Mouse (Mus musculus) MEL (cell line): ENCODE measurements around the gene Hsh2d. TPM values are rescaled to one million over a fixed set of nuclear protein-coding genes. Genes with fewer than 3 reads are reported as not detected.

ENCODE experiments used
- DNase-seq: peaks from one replicate; pipeline ENCODE4 v3.0.0; 2011; ENCODE audit warnings: low read depth, low spot score
- H3K27ac ChIP-seq: 2 replicates; pipeline ENCODE4 v1.5.1; 2012; ENCODE audit warnings: low read depth, mild to moderate bottlenecking, control low read depth, low read length, moderate library complexity; ENCODE audit not compliant: control insufficient read depth
- H3K27me3 ChIP-seq, 2 experiments: fragments of 150-350 bp in 1 of 2; sonication (generic) in 1 of 2; 2 replicates each; pipeline ENCODE4 v1.6.1; 2012; ENCODE audit warnings: low read length in 2 of 2, mild to moderate bottlenecking in 2 of 2, improper control_type of control experiment in 1 of 2, moderate library complexity in 1 of 2; ENCODE audit not compliant: insufficient read depth in 2 of 2, control insufficient read depth in 1 of 2
- H3K36me3 ChIP-seq, 2 experiments: 2 replicates each; pipeline ENCODE4 v1.6.1; 2012 to 2014; ENCODE audit warnings: low read length in 2 of 2, improper control_type of control experiment in 1 of 2, inconsistent platforms in 1 of 2, mild to moderate bottlenecking in 1 of 2; ENCODE audit not compliant: insufficient read depth in 2 of 2, control insufficient read depth in 1 of 2
- H3K4me1 ChIP-seq, 2 experiments: fragments of 150-350 bp in 1 of 2; sonication (generic) in 1 of 2; 2 replicates each; pipeline ENCODE4 v1.6.1; 2012; ENCODE audit warnings: low read length in 2 of 2, improper control_type of control experiment in 1 of 2, mild to moderate bottlenecking in 1 of 2; ENCODE audit not compliant: insufficient read depth in 2 of 2, control insufficient read depth in 1 of 2
- H3K4me3 ChIP-seq, 2 experiments: fragments of 150-350 bp in 1 of 2; sonication (generic) in 1 of 2; 2 replicates each; pipeline ENCODE4 v1.5.1; 2012; ENCODE audit warnings: low read depth in 2 of 2, low read length in 2 of 2, mild to moderate bottlenecking in 2 of 2, moderate library complexity in 2 of 2, control low read depth in 1 of 2, improper control_type of control experiment in 1 of 2; ENCODE audit not compliant: control insufficient read depth in 1 of 2, insufficient read depth in 1 of 2
- H3K79me2 ChIP-seq: 2 replicates; pipeline ENCODE4 v1.6.1; 2012; ENCODE audit warnings: mild to moderate bottlenecking, low read length, moderate library complexity; ENCODE audit not compliant: control insufficient read depth, poor library complexity, insufficient read depth
- H3K9ac ChIP-seq: 2 replicates; pipeline ENCODE4 v1.6.1; 2012; ENCODE audit warnings: low read depth, mild to moderate bottlenecking, control low read depth, low read length, moderate library complexity; ENCODE audit not compliant: control insufficient read depth, poor library complexity, severe bottlenecking
- H3K9me3 ChIP-seq: fragments of 150-350 bp; sonication (generic); replicated peaks from 2 replicates; pipeline ENCODE4 v1.6.1; 2012; ENCODE audit warnings: mild to moderate bottlenecking, low read length, improper control_type of control experiment, moderate library complexity; ENCODE audit not compliant: insufficient read depth
- BHLHE40 ChIP-seq: IDR thresholded peaks from 2 replicates; pipeline ENCODE4 v1.6.1; 2012; ENCODE audit warnings: low read depth, mild to moderate bottlenecking, inconsistent platforms, low read length, improper control_type of control experiment, borderline replicate concordance
- CHD1 ChIP-seq: IDR thresholded peaks from 2 replicates; pipeline ENCODE4 v1.6.1; 2012; ENCODE audit warnings: low read depth, mild to moderate bottlenecking, inconsistent platforms, low read length, improper control_type of control experiment
- E2F4 ChIP-seq: IDR thresholded peaks from 2 replicates; pipeline ENCODE4 v1.6.1; 2011; ENCODE audit warnings: low read depth, low read length, improper control_type of control experiment, borderline replicate concordance
- EP300 ChIP-seq, 2 experiments: IDR thresholded peaks; 2 replicates each; pipeline ENCODE4 v1.6.1; 2011; ENCODE audit warnings: improper control_type of control experiment in 2 of 2, low read length in 2 of 2, low read depth in 1 of 2, mild to moderate bottlenecking in 1 of 2
- GABPA ChIP-seq: IDR thresholded peaks from 2 replicates; pipeline ENCODE4 v1.6.1; 2012; ENCODE audit warnings: low read depth, mild to moderate bottlenecking, inconsistent platforms, low read length, improper control_type of control experiment, moderate library complexity
- GATA1 ChIP-seq: IDR thresholded peaks from 2 replicates; pipeline ENCODE4 v1.6.1; 2011; ENCODE audit warnings: low read depth, low read length, improper control_type of control experiment
- HCFC1 ChIP-seq: IDR thresholded peaks from 2 replicates; pipeline ENCODE4 v1.6.1; 2012; ENCODE audit warnings: low read depth, mild to moderate bottlenecking, inconsistent platforms, low read length, improper control_type of control experiment, moderate library complexity
- JUND ChIP-seq: IDR thresholded peaks from 2 replicates; pipeline ENCODE4 v1.6.1; 2011; ENCODE audit warnings: low read depth, mild to moderate bottlenecking, improper control_type of control experiment, low read length
- KAT2A ChIP-seq: conservative IDR thresholded peaks from 2 replicates; pipeline ENCODE4 v1.6.1; 2012; ENCODE audit warnings: low read depth, low read length, improper control_type of control experiment, inconsistent platforms
- MAFK ChIP-seq: IDR thresholded peaks from 2 replicates; pipeline ENCODE4 v1.6.1; 2011; ENCODE audit warnings: low read depth, mild to moderate bottlenecking, low read length, improper control_type of control experiment, borderline replicate concordance
- MAX ChIP-seq: IDR thresholded peaks from 2 replicates; pipeline ENCODE4 v1.6.1; 2011; ENCODE audit warnings: low read length, improper control_type of control experiment
- MAZ ChIP-seq: IDR thresholded peaks from 2 replicates; pipeline ENCODE4 v1.6.1; 2012; ENCODE audit warnings: low read depth, mild to moderate bottlenecking, inconsistent platforms, low read length, improper control_type of control experiment
- MEF2A ChIP-seq: IDR thresholded peaks from 2 replicates; pipeline ENCODE4 v1.6.1; 2014; ENCODE audit warnings: low read depth, mild to moderate bottlenecking, inconsistent platforms, low read length, improper control_type of control experiment; ENCODE audit not compliant: poor library complexity, insufficient replicate concordance, severe bottlenecking; ENCODE audit errors: extremely low read depth
- MXI1 ChIP-seq: IDR thresholded peaks from 2 replicates; pipeline ENCODE4 v1.6.1; 2011; ENCODE audit warnings: mild to moderate bottlenecking, low read depth, low read length, improper control_type of control experiment
- MYB ChIP-seq: IDR thresholded peaks from 2 replicates; pipeline ENCODE4 v1.6.1; 2011; ENCODE audit warnings: mild to moderate bottlenecking, low read depth, low read length, improper control_type of control experiment
- NRF1 ChIP-seq: IDR thresholded peaks from 2 replicates; pipeline ENCODE4 v1.6.1; 2014; ENCODE audit warnings: low read depth, mild to moderate bottlenecking, inconsistent platforms, low read length, improper control_type of control experiment, moderate library complexity; ENCODE audit not compliant: poor library complexity, insufficient read depth, severe bottlenecking
- POLR2A ChIP-seq, 2 experiments: IDR thresholded peaks; 2 replicates each; pipeline ENCODE4 v1.6.1; 2011 to 2012; ENCODE audit warnings: low read length in 2 of 2, mild to moderate bottlenecking in 2 of 2, control low read depth in 1 of 2, improper control_type of control experiment in 1 of 2, low read depth in 1 of 2, moderate library complexity in 1 of 2; ENCODE audit not compliant: control insufficient read depth in 1 of 2, insufficient read depth in 1 of 2, poor library complexity in 1 of 2
- POLR2AphosphoS2 ChIP-seq: IDR thresholded peaks from 2 replicates; pipeline ENCODE4 v1.6.1; 2011; ENCODE audit warnings: low read length, improper control_type of control experiment
- POLR2AphosphoS5 ChIP-seq: IDR thresholded peaks from 2 replicates; pipeline ENCODE4 v1.6.1; 2012; ENCODE audit warnings: low read depth, borderline replicate concordance, mild to moderate bottlenecking, inconsistent platforms, low read length, moderate library complexity, mixed read lengths
- RCOR1 ChIP-seq: IDR thresholded peaks from 2 replicates; pipeline ENCODE4 v1.6.1; 2012; ENCODE audit warnings: low read depth, mild to moderate bottlenecking, inconsistent platforms, low read length, improper control_type of control experiment
- SIN3A ChIP-seq: IDR thresholded peaks from 2 replicates; pipeline ENCODE4 v1.6.1; 2012; ENCODE audit warnings: low read length, improper control_type of control experiment, inconsistent platforms
- TAL1 ChIP-seq: IDR thresholded peaks from 2 replicates; pipeline ENCODE4 v1.6.1; 2012; ENCODE audit warnings: mild to moderate bottlenecking, inconsistent platforms, low read length, moderate library complexity, mixed read lengths
- TBP ChIP-seq: IDR thresholded peaks from 2 replicates; pipeline ENCODE4 v1.8.0; 2011; ENCODE audit warnings: low read depth, low read length, improper control_type of control experiment
- TCF12 ChIP-seq: IDR thresholded peaks from 2 replicates; pipeline ENCODE4 v1.6.1; 2014; ENCODE audit warnings: low read depth, mild to moderate bottlenecking, inconsistent platforms, low read length, improper control_type of control experiment, moderate library complexity
- UBTF ChIP-seq: IDR thresholded peaks from 2 replicates; pipeline ENCODE4 v1.6.1; 2012; ENCODE audit warnings: low read depth, mild to moderate bottlenecking, inconsistent platforms, low read length, improper control_type of control experiment, moderate library complexity, borderline replicate concordance; ENCODE audit not compliant: insufficient read depth
- USF1 ChIP-seq: IDR thresholded peaks from 2 replicates; pipeline ENCODE4 v1.6.1; 2014; ENCODE audit warnings: low read depth, mild to moderate bottlenecking, inconsistent platforms, low read length, improper control_type of control experiment, moderate library complexity
- ZMIZ1 ChIP-seq: IDR thresholded peaks from 2 replicates; pipeline ENCODE4 v1.6.1; 2012; ENCODE audit warnings: low read depth, mild to moderate bottlenecking, inconsistent platforms, low read length, improper control_type of control experiment, moderate library complexity
- ZNF384 ChIP-seq: IDR thresholded peaks from 2 replicates; pipeline ENCODE4 v1.6.1; 2012; ENCODE audit warnings: low read depth, mild to moderate bottlenecking, inconsistent platforms, low read length, improper control_type of control experiment
- polyA plus RNA-seq, 2 experiments: library from polyadenylated mRNA; stranded (reverse) in 1 of 2; unstranded in 1 of 2; fragments of >175 nt in 1 of 2; fragments of >200 nt in 1 of 2; gene quantifications; 2 replicates each; pipeline versions ENCODE4 v1.2.1 to v1.2.4; 2012; ENCODE audit warnings: low replicate concordance in 2 of 2, low read depth in 1 of 2; ENCODE audit not compliant: insufficient read length in 2 of 2, insufficient read depth in 1 of 2, missing spikeins in 1 of 2
- total RNA-seq: library from RNA; depleted of rRNA; stranded (reverse); fragments of 300-350 nt; gene quantifications from 2 replicates; pipeline ENCODE4 v1.2.3, GENCODE M21; 2012

Gene Hsh2d
- total and polyA plus RNA-seq, 3 experiments: 0.04 to 0.13 TPM; not detected in 1

DNA sequence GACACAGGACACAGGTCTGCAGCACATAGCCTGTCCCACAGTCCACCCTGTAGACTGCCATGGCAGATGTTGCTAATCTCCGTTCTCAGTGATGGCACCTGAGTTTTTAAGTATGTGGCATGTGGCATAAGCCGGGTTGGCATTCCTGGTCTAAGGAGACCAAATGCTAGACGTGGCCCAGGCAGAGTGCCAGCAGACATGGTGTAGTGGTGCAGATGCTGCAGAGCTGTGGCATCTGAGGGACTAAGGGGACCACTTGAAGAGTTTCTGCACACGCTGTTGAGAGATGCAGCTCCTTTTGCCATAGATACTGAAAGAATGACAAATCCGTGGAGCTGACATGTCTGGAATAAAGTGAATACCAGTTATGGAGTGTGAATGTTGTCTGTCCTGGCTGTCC, 33.2 kb downstream of the Hsh2d start:
- H3K27me3 ChIP-seq: no peaks in the 10 kb centered on the region
- H3K9ac ChIP-seq: no peak overlapping the region
- no peak overlapping the region for H3K27ac ChIP-seq
- H3K9me3 ChIP-seq: no peaks in the 10 kb centered on the region
- H3K36me3 ChIP-seq: peaks cover 0 to 8% of the 10 kb centered on the region in 2 experiments; a peak in 2 of 4 replicates
- TF ChIP-seq POLR2AphosphoS5 (no peak), GATA1 (no peak), ZNF384 (no peak), HCFC1 (no peak), CHD1 (no peak)
- peaks cover 0 to 14% of the 10 kb centered on the region in 2 experiments; a peak in 2 of 4 replicates for H3K4me1 ChIP-seq
- H3K4me3 ChIP-seq: no peak overlapping the region
- peaks cover 23% of the 10 kb centered on the region for H3K79me2 ChIP-seq
- DNase-seq: no peak

DNA sequence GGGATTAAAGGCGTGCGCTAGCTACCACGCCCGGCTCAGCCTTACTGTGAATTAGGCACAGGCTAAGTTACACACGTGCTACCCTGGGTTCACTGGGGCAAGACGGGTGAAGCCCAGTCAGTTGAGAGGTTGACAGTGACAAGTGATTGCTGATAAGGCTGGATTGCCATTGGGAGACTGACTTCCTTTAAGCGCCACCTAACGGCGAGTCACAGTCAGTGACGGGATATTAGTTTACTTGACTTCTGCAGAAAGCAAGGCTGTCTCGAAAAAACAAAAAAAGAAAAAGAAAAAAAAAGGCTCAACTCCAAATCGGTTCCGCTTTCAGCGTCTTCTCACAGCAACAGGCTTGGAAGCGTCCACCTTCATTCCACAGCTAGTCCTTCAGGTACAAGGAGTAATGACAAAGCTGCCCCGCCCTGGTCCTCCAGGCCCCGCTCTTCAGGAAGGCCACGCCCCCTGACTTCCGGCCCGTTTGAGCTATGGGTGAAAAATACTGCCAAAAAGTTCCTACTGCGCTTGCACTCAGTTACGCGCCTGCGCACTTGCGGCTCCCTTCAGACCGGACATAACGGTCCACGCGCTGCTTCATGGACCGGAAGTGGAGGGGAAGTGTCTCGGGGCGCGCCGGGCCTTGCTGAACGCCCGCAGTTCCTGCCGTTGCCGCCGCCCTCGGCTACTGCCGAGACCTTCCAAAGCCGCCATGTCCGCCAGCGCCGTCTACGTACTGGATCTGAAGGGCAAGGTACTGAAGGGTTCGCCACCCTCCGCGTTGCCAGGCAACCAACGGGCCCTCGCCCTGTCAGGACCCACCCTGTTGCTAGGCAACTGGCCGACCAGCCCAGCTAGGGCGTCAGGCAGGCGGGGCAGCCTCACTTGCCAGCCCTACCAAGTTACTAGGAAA, 50.3 kb downstream of the Hsh2d start, which contains the start of gene Ap1m1:
Ap1m1 (plus strand) TSS at position 520 of the 904 bp plus-strand sequence.
- peaks cover 18% of the 10 kb centered on the region for H3K79me2 ChIP-seq
- TF ChIP-seq POLR2AphosphoS5: no peak; the same call in 1 of the 2 replicates
- TF ChIP-seq MAFK: no peak
- TF ChIP-seq KAT2A: no peak
- peak; percentile 75 for TF ChIP-seq BHLHE40
- peak; percentile 51 for TF ChIP-seq TCF12
- TF ChIP-seq ZMIZ1: 0 out of 2 replicates have a peak, but pooled peaks have one; percentile 4
- TF ChIP-seq MAZ: 0 out of 2 replicates have a peak, but pooled peaks have one; percentile 62
- TF ChIP-seq MXI1: peak; percentile 98
- no peak for TF ChIP-seq TAL1
- no peak for TF ChIP-seq CHD1
- TF ChIP-seq GABPA: no peak
- TF ChIP-seq TBP: peak; percentile 10
- TF ChIP-seq NRF1: peak; percentile 82
- TF ChIP-seq GATA1: peak; percentile 93
- peak; percentile 94 for TF ChIP-seq SIN3A
- no peak for TF ChIP-seq UBTF
- TF ChIP-seq JUND: no peak
- peak; percentile 82 for TF ChIP-seq HCFC1
- peak; percentile 89 for TF ChIP-seq MAX
- peak in 1 of 2 experiments; percentile 52; a peak in 2 of 4 replicates for TF ChIP-seq EP300 (IDR thresholded peaks at IDR 0.05; ENCODE audit: low read depth in 1 of 2, low read length in 2 of 2)
- TF ChIP-seq POLR2AphosphoS2: no peak
- TF ChIP-seq E2F4: no peak
- peak; percentile 63 to 78; a peak in 3 of 4 replicates for TF ChIP-seq POLR2A (IDR thresholded peaks at IDR 0.05; ENCODE audit: control insufficient read depth in 1 of 2, insufficient read depth in 1 of 2, low read depth in 1 of 2, low read length in 2 of 2, poor library complexity in 1 of 2)
- TF ChIP-seq MYB: peak; percentile 76
- peak; percentile 49 for TF ChIP-seq USF1
- TF ChIP-seq MEF2A: no peak
- no peak for TF ChIP-seq RCOR1

More for the DNA sequence above, 50.3 kb downstream of the Hsh2d start, which contains the start of gene Ap1m1:
- peak; percentile 99 for DNase-seq
- H3K27ac ChIP-seq: peak within 1 kb of the TSS; percentile 97
- peak within 1 kb of the TSS; percentile 87 for H3K9ac ChIP-seq
- no peaks in the 10 kb centered on the region for H3K9me3 ChIP-seq
- H3K36me3 ChIP-seq: peaks cover 0 to 8% of the 10 kb centered on the region in 2 experiments; a peak in 2 of 4 replicates
- peaks cover 0 to 13% of the 10 kb centered on the region in 2 experiments; a peak in 2 of 4 replicates for H3K4me1 ChIP-seq
- H3K27me3 ChIP-seq: no peaks in the 10 kb centered on the region
- peak within 1 kb of the TSS; percentile 62 to 87 for H3K4me3 ChIP-seq
